Mouse (Mus musculus) brain, adult 2 months (tissue): ENCODE data around the gene Papolb.

Experiments used
- DNase-seq: peaks from one replicate; pipeline ENCODE4 v3.0.0; 2011; ENCODE audit warnings: low read depth, low spot score

The Papolb gene

DNA sequence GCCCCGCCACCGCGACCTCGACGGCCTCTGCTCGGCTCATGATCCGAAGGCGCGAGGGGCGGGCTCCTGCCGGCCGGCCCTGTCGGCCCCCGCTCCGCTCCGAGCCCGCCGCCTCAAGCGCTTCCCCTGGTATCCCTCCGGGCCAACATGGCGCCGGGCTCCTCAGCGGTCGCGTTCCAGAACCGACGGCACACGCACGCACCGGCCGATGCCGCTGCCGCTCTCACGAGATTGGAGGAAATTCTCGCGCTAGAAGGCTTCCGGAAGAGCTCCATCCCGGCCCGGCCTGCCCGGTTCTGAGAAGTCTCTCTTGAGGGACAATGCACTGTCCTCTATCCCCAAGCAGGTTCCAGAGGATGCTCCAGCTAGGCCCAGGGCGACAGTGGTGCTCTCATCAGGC is at the start of gene Papolb:
TSS of gene Papolb (minus strand) at position 162 of the 400 bp plus-strand sequence.
- no peak for DNase-seq

DNA sequence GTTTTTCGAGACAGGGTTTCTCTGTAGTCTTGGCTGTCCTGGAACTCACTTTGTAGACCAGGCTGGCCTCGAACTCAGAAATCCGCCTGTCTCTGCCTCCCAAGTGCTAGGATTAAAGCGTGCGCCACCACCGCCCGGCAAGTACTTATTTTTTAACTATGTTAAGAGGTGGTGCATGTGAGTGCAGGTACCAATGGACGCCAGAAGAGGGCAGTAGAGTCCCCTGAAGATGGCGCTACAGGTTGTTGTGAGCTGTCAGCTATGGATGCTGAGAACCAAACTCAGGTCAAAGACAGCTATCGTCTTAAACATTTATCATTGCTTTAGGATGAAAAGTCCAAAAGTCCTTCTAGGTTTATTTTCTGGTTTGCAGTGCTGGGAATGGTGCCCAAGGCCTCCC is 48.3 kb upstream of the Papolb start:
- DNase-seq = no peak

DNA sequence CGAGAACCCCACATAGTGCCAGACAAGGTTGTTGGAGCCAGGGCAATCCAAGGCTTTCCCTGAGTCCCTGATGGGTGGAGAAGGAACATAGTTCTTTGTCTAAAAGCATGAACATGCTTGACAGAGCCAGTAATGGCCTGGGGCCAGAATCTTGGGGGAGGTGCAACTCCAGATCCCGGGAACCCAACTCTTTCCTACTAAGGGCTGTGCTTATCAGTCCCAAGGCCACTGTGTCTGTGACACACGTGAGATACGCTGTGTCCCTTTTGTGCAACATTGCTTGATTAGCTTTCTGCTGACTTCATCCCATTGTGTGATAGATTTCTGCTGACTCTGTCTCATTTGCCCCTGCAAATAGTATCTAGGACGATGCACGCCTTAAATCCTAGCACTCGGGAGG is 47.0 kb upstream of the Papolb start:
- no peak for DNase-seq

DNA sequence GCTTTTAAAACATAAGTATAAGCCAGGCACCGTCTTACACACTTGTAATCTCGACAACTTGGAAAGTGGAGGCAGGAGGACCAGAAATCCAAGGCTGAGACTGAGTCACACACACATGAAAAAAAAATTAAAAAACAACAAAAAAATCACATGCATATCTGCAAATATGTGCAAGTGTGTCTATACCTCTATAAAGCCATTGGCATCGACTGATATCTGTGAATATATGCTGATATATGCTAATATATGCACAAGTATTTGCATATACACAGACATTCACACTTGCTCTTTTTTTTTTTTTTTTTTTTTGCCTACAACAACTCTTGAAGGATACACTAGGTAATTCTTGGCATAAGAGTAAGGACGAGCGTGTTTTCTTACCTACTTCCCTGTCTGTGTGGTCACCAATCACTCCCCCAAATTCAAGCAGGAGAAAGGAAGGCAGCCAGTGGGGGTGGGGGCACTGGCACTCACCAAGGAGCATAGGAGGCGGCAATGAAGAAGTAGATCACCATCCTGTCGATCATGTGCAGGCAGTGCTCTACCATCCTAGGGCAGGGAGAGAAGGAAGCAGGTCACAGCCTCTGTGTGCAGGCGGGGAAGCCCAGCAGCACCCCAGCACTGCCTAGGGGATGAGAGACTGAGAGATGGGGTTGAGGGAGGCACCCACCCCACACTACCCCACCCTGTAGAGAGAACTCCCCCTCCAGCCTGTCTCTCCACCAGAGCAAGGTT is 44.6 kb upstream of the Papolb start:
- no peak for DNase-seq

DNA sequence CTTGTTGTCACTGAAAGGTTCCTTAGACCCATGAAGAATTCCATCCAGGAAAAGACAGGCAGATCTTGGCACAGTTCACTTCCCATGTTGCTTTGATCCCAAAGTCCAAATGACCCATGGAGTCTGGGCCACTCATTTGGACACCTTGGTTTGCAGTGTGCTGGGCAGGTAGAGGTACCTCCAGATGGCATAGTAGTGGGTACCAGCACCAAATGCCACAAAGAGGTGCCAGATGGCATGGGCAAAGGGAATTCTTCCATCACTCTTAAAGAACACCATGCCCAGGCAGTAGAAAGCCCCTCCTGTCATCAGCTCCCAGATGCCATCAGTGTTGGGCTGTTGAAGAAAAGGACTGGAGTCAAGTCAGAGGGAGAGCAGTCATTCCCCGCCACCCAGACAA is 34.7 kb upstream of the Papolb start:
- peak; percentile 27 for DNase-seq

DNA sequence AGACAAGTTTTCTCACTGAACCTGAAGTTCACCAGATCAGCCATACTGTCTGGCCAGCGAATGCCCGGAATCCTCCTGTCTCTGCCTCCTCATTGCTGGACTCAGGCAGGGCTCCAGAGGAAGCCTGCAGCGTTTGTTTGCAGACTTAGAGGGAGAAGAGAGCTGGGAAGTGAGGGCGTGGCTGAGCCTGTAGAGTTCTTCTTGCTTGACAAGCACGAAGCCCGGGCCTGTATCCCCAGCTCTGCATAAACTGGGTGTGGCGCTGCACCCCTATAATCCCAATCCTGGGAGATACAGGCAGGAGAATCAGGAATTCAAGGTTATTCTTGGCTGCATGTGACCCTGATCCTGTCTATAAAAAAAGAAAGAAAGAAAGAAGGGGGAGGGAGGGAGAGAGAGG is 30.4 kb upstream of the Papolb start:
- no peak for DNase-seq

DNA sequence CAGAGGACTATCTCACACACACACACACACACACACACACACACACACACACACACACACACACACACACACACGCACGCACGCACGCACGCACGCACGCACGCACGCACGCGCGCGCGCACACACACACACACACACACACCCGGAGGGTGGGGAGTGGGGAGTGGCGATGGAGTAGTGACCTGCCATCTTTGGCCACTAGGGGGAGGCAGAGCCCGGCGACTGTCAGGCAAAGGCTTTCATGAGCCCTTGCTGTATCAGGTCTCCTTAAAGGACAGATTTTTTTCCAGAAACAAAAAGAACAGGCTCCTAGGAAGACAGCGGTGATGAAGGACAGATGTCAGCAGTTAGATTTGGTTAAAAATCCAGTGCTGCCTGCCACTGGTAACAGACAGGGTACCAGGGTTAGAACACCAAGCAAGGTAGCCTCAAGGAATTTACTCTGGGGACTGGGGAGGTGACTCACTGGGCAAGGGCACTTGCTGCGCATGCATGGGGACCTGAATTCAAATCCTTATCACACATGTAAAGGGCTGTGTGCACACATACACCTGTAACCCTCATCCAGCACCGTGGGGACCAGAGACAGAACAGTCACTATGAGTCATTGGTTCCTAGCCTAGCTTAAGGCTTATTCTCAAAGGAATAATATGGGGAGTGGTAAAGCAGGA is 27.7 kb upstream of the Papolb start:
- DNase-seq = peak; percentile 95

DNA sequence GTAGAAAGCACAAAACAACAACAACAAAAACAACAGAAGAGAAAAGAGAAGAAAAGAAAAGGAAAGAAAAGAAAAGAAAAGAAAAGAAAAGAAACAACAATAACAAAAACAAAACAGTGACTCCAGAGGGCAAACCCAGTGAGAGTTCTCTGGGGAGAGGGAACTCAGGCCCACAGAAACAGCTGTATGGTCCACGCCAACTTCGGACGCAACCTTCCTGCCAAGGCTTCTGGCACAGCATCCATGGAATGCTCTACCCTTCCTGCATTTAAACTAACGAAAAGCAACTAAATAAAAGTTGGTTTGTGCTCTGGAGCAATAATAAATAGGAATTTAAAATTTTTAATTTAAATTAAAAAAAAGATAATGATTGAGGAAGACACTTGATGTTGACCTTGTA is 26.8 kb upstream of the Papolb start:
- DNase-seq = no peak

DNA sequence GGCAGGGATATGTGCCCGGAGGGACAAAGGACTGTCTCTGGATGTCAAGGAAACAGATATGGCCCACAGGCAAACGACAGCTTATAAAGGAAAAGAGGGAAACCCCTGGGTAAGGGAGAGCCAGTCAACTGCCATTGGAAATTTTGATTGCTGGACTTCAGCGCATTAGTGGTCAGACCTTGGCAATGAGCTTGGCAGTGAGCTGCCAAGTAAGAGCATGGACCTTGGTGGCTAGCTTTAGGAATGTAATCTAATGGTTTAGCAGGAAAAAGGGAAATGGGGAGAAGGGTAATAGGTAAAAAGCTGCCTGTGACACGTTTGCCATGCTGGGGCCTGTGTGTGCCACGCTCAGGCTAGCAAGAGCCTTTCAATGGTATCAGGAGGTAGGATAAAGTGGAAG is 26.0 kb upstream of the Papolb start:
- DNase-seq = no peak

DNA sequence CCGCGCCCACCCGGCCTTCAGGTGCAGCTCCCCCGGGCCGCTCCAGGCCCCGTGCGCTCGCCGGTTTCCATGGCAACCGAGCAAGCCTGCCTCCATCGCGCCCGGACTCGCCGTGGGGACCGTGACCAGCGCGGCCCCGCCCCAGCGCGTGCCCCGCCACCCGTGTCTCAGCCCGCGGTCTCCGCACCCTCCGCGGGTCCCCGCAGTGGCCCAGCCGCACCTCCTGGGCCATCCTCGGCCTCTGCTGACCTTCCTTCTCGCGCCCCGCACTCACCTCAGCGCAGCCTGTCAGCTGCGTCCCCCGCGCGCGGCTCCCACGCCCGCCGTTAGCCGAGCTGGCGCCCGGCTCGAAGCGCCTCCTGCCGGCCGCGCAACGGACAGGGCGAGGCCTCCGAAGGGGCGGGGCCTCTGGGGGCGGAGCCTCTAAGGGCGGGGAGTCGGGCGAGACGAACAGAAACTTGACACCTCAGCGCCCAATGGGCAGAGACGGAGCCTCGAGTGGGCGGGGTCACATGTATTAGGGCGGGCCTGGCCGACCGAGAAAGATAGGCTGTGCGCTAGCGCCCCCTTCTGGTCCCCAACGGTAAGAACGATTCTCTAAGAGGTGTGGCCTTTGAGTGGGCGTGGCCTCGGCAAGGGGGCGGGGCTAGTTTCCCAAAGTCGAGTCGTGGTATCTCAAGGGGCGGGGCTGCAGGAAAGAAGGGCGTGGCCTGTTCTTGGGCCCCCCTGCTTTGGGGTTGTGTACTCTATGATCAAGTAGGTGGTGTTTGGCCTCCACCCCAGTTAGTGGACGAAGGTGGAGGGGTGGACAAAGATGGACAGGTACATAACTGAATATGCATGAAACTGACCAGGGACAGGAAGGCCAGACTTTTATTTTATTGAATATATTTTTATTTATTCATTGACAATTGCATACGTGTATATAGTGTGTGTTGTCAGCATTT is 21.1 kb upstream of the Papolb start, which contains the start of gene Radil:
TSS of gene Radil (minus strand) at position 393 of the 947 bp plus-strand sequence.
- peak; percentile 99 for DNase-seq

DNA sequence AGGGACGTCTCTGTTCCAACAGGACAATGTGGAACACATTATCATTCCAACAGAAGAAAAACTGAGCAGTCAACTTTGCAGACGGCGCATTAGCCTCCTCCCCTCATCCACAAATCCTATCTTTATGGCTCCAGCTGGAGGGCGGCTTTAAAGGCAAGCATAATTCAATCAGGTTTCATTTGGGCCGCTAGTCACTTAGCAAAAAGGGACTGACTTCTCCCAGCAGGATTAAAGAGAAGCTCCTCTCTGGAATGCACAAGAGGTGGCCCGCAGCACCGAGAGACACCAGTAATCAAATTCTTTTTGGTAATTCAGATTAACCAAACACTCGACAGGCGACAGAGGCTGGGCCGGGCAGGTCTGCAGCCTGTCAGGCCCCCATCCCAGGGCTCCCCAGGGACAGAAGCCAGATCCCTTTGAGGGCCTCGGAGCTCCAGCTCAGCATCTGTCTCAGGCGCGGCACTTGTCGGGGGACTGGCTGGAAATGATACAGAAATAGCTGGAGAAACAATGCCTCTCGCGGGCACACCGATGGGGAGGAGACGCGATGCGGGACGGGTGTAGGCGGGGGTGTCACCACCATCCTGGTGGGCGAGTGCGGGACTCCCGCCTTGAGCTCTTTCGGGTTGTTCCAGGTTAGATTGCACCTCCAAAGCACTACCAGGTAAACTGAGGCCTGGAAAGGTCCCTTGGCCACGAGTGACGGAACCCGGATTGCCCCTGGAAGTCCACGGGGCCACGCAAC is 20.3 kb upstream of the Papolb start:
- peak; percentile 54 for DNase-seq

DNA sequence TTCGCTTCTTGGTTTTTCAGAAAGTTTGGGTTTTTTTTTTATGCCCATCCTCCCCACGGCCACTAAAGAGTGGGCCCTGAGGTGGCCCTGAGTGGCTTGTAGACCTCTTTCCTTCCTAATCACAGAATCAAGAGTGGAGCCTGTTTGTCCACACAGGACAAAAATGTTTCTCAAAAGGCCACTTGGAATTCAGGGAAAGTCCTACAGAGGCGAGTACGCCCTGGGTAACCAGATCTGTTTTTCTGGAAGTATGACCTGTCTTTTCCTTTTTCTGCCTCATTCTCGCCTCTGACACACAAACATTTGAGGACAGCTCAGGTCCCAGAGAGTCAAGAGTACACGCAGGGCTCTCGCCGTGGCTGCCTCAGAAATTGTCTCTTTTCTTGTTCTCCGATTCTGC is 19.6 kb upstream of the Papolb start:
- DNase-seq = no peak

DNA sequence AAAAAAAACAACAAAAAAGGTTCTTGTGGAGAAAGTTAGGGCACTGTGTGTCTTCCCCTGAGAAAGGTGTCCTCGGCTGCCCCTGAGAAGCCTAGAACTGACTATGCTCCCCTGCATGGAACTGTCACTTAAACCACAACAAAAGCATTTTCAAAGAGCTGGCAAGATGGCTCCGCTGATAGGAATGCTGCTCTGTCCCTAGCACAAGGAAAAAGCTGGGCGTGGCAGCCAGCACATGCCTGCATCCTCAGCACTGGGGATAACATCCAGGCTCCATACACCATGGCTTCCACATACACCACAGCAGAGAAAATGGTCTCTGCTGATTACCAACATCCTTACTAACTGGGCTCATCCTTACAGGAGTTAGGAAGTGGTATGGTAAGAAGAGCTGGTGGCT is 17.2 kb upstream of the Papolb start:
- DNase-seq = no peak

DNA sequence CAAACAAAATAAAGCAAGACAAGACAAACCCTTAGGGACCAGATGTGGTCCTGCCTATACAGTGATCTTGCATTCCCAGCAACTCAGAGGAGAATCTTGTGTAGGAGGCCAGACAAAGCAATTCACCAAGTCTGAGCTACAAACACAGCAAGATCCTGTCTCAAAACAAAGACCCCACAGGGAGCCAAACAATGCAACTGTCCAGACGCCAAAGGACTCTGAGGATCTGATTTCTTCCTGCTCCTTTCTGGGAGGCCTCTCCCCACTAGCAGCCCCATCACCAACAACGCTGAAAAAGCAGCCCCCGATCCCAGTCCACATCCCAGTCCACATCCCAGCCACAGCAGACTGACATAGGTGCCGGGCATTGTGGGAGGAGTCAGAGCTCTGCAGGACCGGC is 16.5 kb upstream of the Papolb start:
- DNase-seq = no peak

DNA sequence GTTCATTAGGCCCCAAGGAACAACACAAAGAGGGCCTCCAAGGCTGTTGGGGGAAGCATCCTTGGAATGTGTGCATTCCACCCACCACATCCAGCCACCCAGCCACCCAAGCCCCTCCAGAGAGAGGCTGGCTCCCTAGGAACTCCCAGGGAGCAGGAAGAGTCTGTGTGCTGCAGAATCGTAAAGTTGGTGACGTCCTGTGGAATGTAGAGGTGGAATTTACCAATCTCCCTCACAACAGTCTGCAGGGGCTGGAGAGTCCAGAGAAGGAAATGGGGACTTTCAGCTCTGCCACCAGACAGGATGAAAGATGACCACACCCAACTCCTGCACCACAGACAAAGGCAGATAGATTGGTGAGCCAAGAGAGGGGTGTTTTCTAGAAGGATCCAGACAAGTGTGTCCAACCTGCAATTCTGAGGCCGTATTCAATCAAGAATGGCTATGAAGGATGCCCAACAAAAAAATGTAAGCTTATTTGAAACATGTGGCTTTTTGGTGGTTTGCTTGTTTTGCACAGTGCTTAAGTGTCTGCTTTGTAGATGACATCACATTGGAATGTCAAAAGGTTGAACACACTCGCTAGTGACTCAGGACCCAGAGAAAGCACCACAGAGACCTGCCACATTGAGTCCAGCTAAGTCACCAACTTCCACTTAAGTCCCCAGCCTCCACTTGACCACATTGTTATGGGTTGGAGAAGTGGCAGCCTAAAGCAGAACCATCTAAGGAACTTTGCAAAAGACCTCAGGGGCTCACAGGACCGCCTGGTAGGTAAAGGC is 15.3 kb upstream of the Papolb start:
- DNase-seq = no peak

DNA sequence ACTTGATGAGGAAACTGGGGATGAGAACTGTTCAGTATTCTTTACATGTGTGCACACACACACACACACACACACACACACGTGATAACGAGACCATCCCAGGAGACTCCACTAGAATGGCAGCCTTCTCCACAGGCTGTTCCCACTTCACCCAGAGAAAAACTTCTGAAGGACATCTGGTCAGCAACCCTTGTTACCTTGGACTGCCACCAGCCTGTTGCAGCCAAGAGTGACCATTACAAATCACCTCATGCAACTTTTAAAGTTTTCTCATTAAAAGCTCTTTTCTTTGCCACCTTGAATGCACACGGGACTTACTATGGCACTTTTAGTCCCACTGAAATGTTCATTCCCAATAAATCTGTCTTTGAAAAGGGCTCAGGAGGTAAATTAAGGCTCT is 7.4 kb upstream of the Papolb start:
- no peak for DNase-seq

DNA sequence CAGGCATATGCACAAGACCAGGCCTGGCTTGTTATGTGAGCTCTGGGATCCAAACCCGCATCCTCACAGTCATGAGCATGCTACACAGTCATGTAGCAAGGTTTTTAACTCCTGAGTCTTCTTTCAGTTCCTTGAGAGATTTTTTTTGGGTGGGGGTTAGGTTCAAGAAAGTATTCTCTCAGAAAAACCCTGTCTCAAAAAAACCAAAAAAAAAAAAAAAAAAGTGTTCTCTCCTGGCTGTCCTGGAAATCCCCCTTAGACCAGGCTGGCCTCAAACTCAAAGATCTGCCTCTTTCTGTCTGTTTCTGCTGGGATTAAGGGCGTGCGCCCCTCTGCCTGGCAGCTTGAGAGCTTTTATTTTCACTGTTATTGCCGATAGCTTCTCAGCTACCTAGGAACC is 5.5 kb upstream of the Papolb start:
- no peak for DNase-seq

DNA sequence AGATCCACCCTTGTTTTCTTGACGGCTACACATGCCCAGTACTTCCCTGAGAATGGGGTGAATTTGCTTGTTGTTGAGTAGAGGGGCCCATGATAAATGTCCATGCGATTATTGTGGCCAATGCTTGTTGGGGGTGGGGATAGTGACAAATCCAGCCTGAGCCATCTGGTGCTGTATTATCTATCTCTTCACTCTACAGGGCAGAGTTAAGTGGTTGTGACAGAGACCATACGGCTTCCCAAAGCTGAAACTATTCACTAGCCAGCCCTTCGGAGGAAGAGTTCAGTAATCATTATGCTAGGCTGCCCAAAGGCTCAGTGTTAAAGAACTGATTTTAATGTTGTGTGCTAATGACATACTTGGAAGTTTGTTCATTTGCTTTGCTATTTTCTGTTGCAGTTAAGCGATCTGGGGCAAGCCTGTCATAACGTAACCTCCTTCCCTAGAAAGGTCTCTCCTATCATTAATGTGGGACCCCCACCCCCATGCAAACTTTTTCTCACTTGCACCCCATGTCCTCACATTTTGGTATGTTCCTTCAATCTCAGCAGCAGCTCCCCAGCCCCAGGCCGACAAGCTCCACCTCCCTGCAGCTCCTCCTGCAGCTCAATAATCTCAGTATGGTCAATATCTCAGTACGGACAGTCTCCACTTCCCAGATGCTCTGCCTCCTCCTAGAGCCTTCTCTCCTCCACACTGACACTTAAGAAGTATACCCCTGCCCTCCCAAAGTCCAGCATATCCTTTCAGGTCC is 5.0 kb downstream of the Papolb start:
- DNase-seq = peak; percentile 58

DNA sequence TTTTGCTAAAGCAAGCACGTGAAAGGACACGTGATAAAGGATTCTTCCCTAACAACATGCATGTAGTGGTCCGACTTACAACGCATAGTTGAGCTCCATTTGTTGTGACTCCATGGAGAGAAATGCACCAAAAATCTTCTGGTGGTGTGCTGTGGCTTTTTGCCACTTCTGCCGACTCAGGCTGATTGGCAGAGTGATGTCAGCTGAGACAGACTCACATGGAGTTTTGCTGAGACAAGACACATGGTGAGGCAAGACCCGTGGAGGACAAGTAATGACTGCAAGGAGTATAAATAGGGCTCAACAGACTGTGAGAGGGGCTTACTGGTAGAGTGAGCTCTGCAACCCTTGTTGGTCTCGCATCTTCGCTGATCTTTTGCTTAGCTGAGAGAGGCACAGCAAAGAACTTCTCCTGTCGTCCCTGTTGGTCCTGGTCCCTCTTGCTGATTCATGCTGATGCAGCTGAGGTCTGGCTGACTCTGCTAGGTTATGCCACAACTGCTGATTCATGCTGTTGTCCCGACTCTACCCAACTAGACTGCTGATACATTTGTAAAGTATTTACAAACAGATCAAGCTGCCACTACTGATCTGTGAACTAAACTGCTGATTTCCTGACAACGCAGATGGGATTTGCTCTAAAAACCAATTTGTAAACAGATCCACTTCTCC is 8.5 kb downstream of the Papolb start:
- DNase-seq = no peak
